Mouse (Mus musculus): ENCODE data around the gene Nmur2. TPM values are rescaled to one million over a fixed set of nuclear protein-coding genes. Genes with fewer than 3 reads are reported as not detected.

The Nmur2 gene
- 0.05 TPM in 1 of 2 replicates, not detected in the other for polyA plus RNA-seq (2015; fragmentation: Nextera tagmentation; extraction: Ambion mirVana)

GRCm38 (mm10) chr11:56040917-56041316 lies at the start of gene Nmur2:
Nmur2 (minus strand) TSS chr11:56041010.
- no peak for ATAC-seq (ENCODE audit: low read depth)
- H3K9me3 ChIP-seq (replicated peaks), result no peaks in the 10 kb centered on the region
- WGBS (ENCODE audit: insufficient replicate concordance), result 12% methylated on average over 6 of the region's 6 CpGs
- no peak within 1 kb of the TSS for H3K4me3 ChIP-seq (replicated peaks)
- no peaks in the 10 kb centered on the region for H3K27me3 ChIP-seq
- no peaks in the 10 kb centered on the region for H3K4me1 ChIP-seq (replicated peaks)
- DNase-seq, result no peak
- H3K36me3 ChIP-seq, result no peaks in the 10 kb centered on the region
- H3K27ac ChIP-seq, result no peak within 1 kb of the TSS
- no peak within 1 kb of the TSS for H3K9ac ChIP-seq
- H3K4me2 ChIP-seq, result no peak within 1 kb of the TSS

GRCm38 (mm10) chr11:56089127-56089689 lies 48.4 kb upstream of the Nmur2 start:
- Histone ChIP-seq H3K4me2 (no peak overlapping the region), H3K9me3 (replicated peaks) (no peaks in the 10 kb centered on the region), H3K4me1 (replicated peaks) (no peaks in the 10 kb centered on the region), H3K9ac (no peak overlapping the region), H3K27me3 (no peaks in the 10 kb centered on the region), H3K27ac (no peak overlapping the region), H3K36me3 (no peaks in the 10 kb centered on the region), H3K4me3 (replicated peaks) (no peak overlapping the region)
- ATAC-seq (ENCODE audit: low read depth) (no peak), DNase-seq (no peak)
- WGBS (ENCODE audit: insufficient replicate concordance), result 81% methylated on average over 11 of the region's 11 CpGs

- H3K27ac ChIP-seq, result no peak overlapping the region
- 63% methylated on average over 7 of the region's 7 CpGs for WGBS (ENCODE audit: insufficient replicate concordance)
- no peak overlapping the region for H3K9ac ChIP-seq
- H3K9me3 ChIP-seq (replicated peaks), result no peaks in the 10 kb centered on the region
- no peaks in the 10 kb centered on the region for H3K27me3 ChIP-seq
- ATAC-seq (ENCODE audit: low read depth) (no peak), DNase-seq (no peak)
- no peaks in the 10 kb centered on the region for H3K36me3 ChIP-seq
- H3K4me1 ChIP-seq (replicated peaks), result no peaks in the 10 kb centered on the region
- H3K4me2 ChIP-seq, result no peak overlapping the region
- H3K4me3 ChIP-seq (replicated peaks), result no peak overlapping the region
These were observed 31.3 kb upstream of the Nmur2 start for GRCm38 (mm10) chr11:56072131-56072530.

GRCm38 (mm10) chr11:56069658-56070057 lies 28.8 kb upstream of the Nmur2 start:
- WGBS (ENCODE audit: insufficient replicate concordance), result 71% methylated on average over 2 of the region's 2 CpGs
- no peak overlapping the region for H3K4me3 ChIP-seq (replicated peaks)
- no peaks in the 10 kb centered on the region for H3K27me3 ChIP-seq
- no peak overlapping the region for H3K27ac ChIP-seq
- ATAC-seq (ENCODE audit: low read depth) (no peak), DNase-seq (no peak)
- no peaks in the 10 kb centered on the region for H3K36me3 ChIP-seq
- H3K4me2 ChIP-seq, result no peak overlapping the region
- no peaks in the 10 kb centered on the region for H3K4me1 ChIP-seq (replicated peaks)
- no peak overlapping the region for H3K9ac ChIP-seq
- H3K9me3 ChIP-seq (replicated peaks), result no peaks in the 10 kb centered on the region

GRCm38 (mm10) chr11:56065147-56065546 lies 24.3 kb upstream of the Nmur2 start:
- DNase-seq (no peak), ATAC-seq (ENCODE audit: low read depth) (no peak)
- no peak overlapping the region for H3K4me2 ChIP-seq
- H3K9me3 ChIP-seq (replicated peaks), result no peaks in the 10 kb centered on the region
- H3K36me3 ChIP-seq, result no peaks in the 10 kb centered on the region
- no peak overlapping the region for H3K4me3 ChIP-seq (replicated peaks)
- H3K9ac ChIP-seq, result no peak overlapping the region
- 64% methylated on average over 2 of the region's 2 CpGs for WGBS (ENCODE audit: insufficient replicate concordance)
- no peaks in the 10 kb centered on the region for H3K27me3 ChIP-seq
- no peak overlapping the region for H3K27ac ChIP-seq
- H3K4me1 ChIP-seq (replicated peaks), result no peaks in the 10 kb centered on the region

GRCm38 (mm10) chr11:56064575-56064974 lies 23.8 kb upstream of the Nmur2 start:
- WGBS (ENCODE audit: insufficient replicate concordance), result 11% methylated on average over 4 of the region's 4 CpGs
- Histone ChIP-seq H3K27ac (no peak overlapping the region), H3K27me3 (no peaks in the 10 kb centered on the region), H3K4me3 (replicated peaks) (no peak overlapping the region), H3K9ac (no peak overlapping the region), H3K36me3 (no peaks in the 10 kb centered on the region), H3K9me3 (replicated peaks) (no peaks in the 10 kb centered on the region), H3K4me2 (no peak overlapping the region), H3K4me1 (replicated peaks) (no peaks in the 10 kb centered on the region)
- ATAC-seq (ENCODE audit: low read depth) (no peak), DNase-seq (no peak)

- H3K27ac ChIP-seq, result no peak overlapping the region
- DNase-seq (no peak), ATAC-seq (ENCODE audit: low read depth) (no peak)
- H3K4me2 ChIP-seq, result no peak overlapping the region
- no peak overlapping the region for H3K9ac ChIP-seq
- no peaks in the 10 kb centered on the region for H3K9me3 ChIP-seq (replicated peaks)
- H3K36me3 ChIP-seq, result no peaks in the 10 kb centered on the region
- no peaks in the 10 kb centered on the region for H3K27me3 ChIP-seq
- H3K4me3 ChIP-seq (replicated peaks), result no peak overlapping the region
- 63% methylated on average over 3 of the region's 3 CpGs for WGBS (ENCODE audit: insufficient replicate concordance)
- no peaks in the 10 kb centered on the region for H3K4me1 ChIP-seq (replicated peaks)
These were observed 18.4 kb upstream of the Nmur2 start for GRCm38 (mm10) chr11:56059236-56059635.

GRCm38 (mm10) chr11:56054439-56054838 lies 13.6 kb upstream of the Nmur2 start:
- 55% methylated on average over 7 of the region's 7 CpGs for WGBS (ENCODE audit: insufficient replicate concordance)
- Histone ChIP-seq H3K4me2 (no peak overlapping the region), H3K27ac (no peak overlapping the region), H3K4me3 (replicated peaks) (no peak overlapping the region), H3K36me3 (no peaks in the 10 kb centered on the region), H3K9me3 (replicated peaks) (no peaks in the 10 kb centered on the region), H3K4me1 (replicated peaks) (no peaks in the 10 kb centered on the region), H3K9ac (no peak overlapping the region), H3K27me3 (no peaks in the 10 kb centered on the region)
- ATAC-seq (ENCODE audit: low read depth) (no peak), DNase-seq (no peak)

GRCm38 (mm10) chr11:56026854-56027253 lies 14.0 kb downstream of the Nmur2 start:
- Histone ChIP-seq H3K9me3 (replicated peaks) (no peaks in the 10 kb centered on the region), H3K4me2 (no peak overlapping the region), H3K36me3 (no peaks in the 10 kb centered on the region), H3K4me1 (replicated peaks) (no peaks in the 10 kb centered on the region), H3K27ac (no peak overlapping the region), H3K9ac (no peak overlapping the region), H3K27me3 (no peaks in the 10 kb centered on the region), H3K4me3 (replicated peaks) (no peak overlapping the region)
- WGBS (ENCODE audit: insufficient replicate concordance), result 64% methylated on average over 10 of the region's 10 CpGs
- no peak for ATAC-seq (ENCODE audit: low read depth)
- no peak for DNase-seq

- no peaks in the 10 kb centered on the region for H3K9me3 ChIP-seq (replicated peaks)
- ATAC-seq (ENCODE audit: low read depth) (no peak), DNase-seq (no peak)
- no peak overlapping the region for H3K27ac ChIP-seq
- H3K4me3 ChIP-seq (replicated peaks), result no peak overlapping the region
- H3K27me3 ChIP-seq, result no peaks in the 10 kb centered on the region
- H3K36me3 ChIP-seq, result no peaks in the 10 kb centered on the region
- no peak overlapping the region for H3K4me2 ChIP-seq
- WGBS (ENCODE audit: insufficient replicate concordance), result 62% methylated on average over 10 of the region's 10 CpGs
- no peak overlapping the region for H3K9ac ChIP-seq
- H3K4me1 ChIP-seq (replicated peaks), result no peaks in the 10 kb centered on the region
These were observed 14.9 kb downstream of the Nmur2 start for GRCm38 (mm10) chr11:56025746-56026570.

GRCm38 (mm10) chr11:56013510-56014057 lies 27.2 kb downstream of the Nmur2 start:
- no peak overlapping the region for H3K4me2 ChIP-seq
- H3K36me3 ChIP-seq, result no peaks in the 10 kb centered on the region
- no peak for DNase-seq
- no peaks in the 10 kb centered on the region for H3K4me1 ChIP-seq (replicated peaks)
- 39% methylated on average over 9 of the region's 9 CpGs for WGBS (ENCODE audit: insufficient replicate concordance)
- H3K27ac ChIP-seq, result no peak overlapping the region
- no peak overlapping the region for H3K4me3 ChIP-seq (replicated peaks)
- H3K27me3 ChIP-seq, result no peaks in the 10 kb centered on the region
- ATAC-seq (ENCODE audit: low read depth), result no peak
- no peaks in the 10 kb centered on the region for H3K9me3 ChIP-seq (replicated peaks)
- no peak overlapping the region for H3K9ac ChIP-seq
